Mouse (Mus musculus) CD4-positive, CD25-positive, alpha-beta regulatory T cell, adult 2 months (primary cell): ENCODE measurements around the gene Arhgap18.
A peak's percentile ranks its signal among the peaks of the same experiment; 100 is the strongest.
"Not testable (repeated sequence)": the region's sequence is repeated elsewhere in the genome, so short reads cannot be mapped to it uniquely, and the experiment has no call there.

Experiments used
- DNase-seq: peaks from one replicate; pipeline ENCODE4 v3.0.0-alpha.2; 2012; ENCODE audit warnings: low read depth, low spot score

The Arhgap18 gene

GRCm38 (mm10) chr10:26895726-26896125 lies 142.5 kb downstream of the Arhgap18 start:
- no peak for DNase-seq

- no peak for DNase-seq
These were observed 147.2 kb downstream of the Arhgap18 start for GRCm38 (mm10) chr10:26900426-26900825.

DNA sequence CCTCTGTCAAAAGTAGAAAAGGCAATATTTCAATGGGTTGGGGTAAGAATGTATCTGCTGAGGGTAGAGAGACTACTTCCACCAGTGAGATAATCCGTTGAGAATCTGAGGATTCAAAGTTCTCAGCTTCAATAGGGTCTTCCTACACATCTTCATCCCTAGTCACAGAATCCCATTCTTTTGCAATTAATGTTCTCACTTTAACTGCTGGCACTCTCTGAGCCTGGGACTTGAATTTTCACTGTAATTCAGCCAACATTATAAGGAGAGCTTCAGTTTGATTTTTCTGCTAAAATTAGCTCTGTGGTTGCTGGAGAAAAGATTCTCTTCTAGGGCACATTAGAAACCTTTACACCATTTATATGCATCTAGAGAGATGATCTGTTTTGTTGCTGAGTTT lies 150.6 kb downstream of the Arhgap18 start:
- no peak for DNase-seq

DNA sequence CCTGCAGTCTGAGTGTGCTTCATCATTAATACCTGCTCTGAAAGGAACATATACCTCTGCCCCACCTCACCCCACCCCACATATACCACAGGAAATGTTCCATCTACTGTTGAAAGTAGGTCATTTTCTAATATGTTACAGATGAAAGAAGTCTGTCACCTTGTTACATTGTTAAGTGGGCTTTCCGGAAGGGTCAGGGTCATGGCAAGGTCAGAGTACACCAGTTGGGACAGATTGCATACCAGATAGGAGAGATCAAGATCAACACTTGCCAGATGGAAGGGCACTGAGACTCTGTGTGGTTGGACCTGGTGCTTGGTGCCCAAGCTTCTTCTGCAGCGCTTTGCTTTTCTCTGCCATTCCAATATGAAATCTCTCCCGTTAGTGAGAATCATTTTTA lies 158.0 kb downstream of the Arhgap18 start:
- DNase-seq, result no peak

- no peak for DNase-seq
These were observed 159.0 kb downstream of the Arhgap18 start for GRCm38 (mm10) chr10:26912112-26912797.

DNA sequence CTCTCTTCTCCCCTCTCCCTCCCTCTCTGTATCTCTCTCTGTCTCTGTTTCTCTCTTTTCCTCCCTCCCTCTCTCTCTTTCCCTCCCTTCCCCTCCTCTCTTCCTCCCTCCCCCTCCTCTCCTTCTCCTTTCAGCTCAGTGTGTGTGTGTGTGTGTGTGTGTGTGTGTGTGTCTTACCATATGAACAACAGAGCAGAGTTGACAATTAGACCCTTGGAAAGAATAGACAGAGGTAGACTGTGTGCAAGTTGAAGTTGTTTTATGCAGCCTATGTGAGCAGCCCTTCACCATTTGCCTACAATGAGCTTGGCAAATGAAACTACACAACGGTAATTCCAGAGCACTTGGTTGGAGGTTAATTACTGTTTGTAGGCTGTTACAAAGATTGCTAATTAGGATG lies 159.6 kb downstream of the Arhgap18 start:
- DNase-seq, result no peak

DNA sequence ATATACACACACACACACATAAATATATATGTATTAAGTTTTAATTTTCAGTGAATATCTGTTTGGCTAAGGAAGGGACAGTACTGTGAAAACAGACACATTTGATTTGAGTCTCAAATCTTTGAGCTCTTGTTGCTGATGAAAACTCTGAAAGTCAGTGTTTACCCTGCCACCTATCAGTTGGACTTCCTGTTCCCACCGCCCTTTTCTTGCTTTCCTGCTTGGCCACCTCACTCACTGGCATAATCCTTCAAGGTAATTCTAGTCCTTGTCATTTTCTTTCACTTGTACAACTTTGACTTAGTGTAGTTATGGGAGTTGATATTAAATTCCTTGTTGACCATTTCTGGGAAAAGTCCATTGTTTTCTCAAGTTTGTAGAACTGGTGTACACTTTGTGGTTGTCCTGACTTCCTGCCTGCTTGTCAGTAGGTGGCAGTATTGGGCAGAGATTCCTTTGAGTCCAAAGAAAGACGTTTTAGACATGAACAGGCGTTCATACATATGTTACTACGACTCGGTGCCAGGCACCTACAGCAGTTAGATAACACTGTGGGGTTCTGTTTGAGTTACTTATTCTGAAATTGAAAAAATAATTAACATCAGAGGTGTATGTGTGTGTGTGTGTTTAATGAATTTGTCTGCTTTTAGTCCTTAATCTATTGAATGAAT lies 166.2 kb downstream of the Arhgap18 start:
- DNase-seq, result peak; percentile 60

- no peak for DNase-seq
These were observed 167.3 kb downstream of the Arhgap18 start for GRCm38 (mm10) chr10:26920383-26920979.

DNA sequence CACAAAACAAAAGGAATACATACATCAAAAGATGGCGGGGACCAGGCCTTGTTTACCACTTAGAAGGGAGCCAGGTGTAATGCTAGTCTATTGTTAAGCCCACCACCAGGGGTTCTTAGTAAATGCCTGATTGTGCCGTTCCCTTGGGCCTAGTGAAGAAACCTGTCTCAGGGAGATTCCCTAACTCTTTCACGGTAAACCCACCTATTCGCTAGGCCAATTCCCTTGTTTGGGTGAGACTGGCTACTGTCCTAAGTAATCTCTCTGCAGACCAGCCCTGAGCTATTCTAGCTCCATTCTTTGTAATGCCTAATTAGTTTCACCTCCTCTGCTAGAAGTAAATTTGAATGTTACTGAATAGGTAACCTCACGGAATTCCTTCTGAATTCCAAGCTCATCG lies 182.8 kb downstream of the Arhgap18 start:
- not testable (repeated sequence) for DNase-seq

DNA sequence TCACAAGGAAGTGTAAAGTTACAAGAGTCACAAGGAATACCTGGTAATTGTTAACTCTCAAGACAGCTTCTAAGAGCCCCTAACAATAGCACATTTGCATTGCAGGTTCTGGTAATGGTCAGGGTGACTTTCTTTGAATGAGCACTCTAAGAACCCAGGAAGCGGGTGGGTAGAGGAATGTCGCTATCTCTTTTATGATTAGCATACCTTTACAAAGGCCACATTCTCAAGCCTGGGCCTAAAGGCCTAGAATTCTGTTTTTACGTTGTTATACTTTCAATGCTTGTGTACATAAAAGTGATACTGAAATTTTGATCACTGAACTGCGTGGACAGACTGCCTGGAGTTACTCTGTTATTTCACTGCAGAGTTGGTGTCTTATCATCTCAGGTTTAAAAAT lies 185.2 kb downstream of the Arhgap18 start:
- DNase-seq, result not testable (repeated sequence)

GRCm38 (mm10) chr10:26939549-26939948 lies 186.3 kb downstream of the Arhgap18 start:
- no peak for DNase-seq

DNA sequence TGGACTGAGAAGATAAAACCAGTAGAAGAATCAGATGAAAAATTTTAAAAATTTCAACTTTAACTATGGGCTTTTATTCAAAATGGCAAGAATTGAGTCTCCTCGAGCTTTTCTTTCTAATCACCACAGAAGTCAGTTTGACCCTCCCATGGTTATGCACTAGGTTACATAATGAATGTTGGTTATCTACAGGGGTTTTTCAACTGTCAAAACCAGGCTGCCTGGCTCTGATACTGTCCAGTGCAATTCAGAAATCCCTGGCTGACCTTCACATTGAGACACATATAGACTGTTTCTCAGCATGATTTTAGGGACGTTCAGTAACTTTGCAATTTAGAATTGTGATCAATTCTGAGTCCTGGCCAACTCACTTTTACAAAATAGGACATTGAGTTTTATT lies 195.1 kb downstream of the Arhgap18 start:
- no peak for DNase-seq

DNA sequence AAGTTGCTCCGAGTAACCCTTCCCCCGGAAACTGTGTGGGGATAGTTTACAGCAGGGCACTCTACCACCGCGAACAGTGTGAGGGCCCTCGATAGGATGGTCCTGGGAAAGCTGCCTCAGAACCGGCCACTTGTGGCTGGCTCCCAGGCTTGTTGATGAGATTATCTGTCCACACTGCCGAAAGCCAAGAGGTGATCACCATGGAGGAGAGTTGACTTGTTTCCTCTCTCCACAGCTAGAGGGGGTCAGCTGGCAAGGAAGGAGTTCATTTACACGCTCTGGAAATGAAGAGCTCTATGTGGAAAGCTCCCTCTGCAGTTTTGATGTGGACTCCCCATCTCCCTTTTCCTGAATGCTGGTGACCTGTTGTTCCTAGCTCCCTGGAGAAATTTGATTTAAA lies 196.4 kb downstream of the Arhgap18 start:
- DNase-seq, result no peak

DNA sequence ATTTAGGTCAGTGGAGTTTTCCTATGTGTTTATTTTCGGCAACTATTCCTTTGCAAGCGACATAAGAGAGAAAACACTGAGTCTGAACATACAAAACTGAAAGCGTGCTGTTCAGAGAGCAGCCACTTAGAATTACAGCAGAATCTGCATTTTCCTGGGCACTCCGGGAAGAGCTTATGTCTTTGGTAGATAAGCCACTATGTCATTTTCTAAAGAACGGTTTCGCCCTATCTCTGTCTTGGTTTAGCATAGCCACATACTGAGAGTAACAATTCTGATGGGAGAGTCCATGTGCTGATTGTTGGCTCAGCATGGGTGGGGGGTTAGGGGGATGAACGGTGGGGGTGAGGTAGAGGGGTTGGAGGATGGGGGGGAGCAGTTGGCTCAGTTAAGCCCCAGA lies 197.2 kb downstream of the Arhgap18 start:
- no peak for DNase-seq

GRCm38 (mm10) chr10:26958513-26958912 lies 205.3 kb downstream of the Arhgap18 start:
- no peak for DNase-seq
